Mouse (Mus musculus) urinary bladder, postnatal 36 days (tissue): ENCODE measurements at regions not wholly inside any gene's neighbourhood (a gene's known extent, or its start where the extent isn't known, plus 50 kb on each side); places are given as distances from the start of the nearest gene placed in this dataset.

Experiments used
- DNase-seq, 2 experiments: peaks; one replicate each; pipeline ENCODE4 v3.0.0; 2022; ENCODE audit warnings: low spot score in 2 of 2, mixed read lengths in 1 of 2

DNA sequence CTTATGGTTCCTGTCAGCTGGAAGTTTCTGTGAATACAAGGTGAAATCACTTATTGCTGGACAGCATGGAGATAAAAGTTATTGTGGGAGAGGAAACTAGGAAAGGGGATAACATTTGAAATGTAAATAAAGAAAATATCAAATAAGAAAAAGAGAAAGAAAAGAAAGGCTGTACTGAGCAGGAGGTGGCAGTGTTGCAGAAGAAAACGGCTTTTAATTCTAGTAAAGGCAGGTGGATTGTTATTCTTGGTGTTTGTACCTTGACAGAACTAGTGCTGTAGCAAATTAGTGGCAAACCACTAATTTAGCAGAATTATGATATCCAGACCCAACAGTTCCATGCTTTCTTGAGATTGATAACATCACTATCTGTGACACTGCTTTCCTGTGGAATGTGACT, 52.6 kb downstream of the Gm10358 start:
- DNase-seq, result no peak

DNA sequence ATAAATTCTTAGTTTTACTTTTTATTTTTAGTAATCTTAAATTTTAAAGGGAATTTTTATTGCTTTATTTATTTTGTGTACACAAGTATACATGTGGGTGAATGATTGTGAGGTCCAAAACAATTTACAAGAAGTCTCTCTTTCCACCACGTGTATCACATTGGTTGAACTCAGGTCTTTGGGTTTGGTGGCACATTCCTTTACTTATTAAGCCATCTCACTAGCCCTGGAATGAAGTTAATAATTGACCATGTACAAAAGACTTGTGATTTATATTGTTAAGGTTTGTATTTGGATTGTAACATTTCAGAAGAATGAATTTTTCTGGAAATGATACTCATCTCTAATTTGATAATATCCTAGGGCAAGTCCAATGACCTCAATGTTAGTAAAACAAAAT, 56.2 kb downstream of the Gm10358 start:
- DNase-seq, result no peak

DNA sequence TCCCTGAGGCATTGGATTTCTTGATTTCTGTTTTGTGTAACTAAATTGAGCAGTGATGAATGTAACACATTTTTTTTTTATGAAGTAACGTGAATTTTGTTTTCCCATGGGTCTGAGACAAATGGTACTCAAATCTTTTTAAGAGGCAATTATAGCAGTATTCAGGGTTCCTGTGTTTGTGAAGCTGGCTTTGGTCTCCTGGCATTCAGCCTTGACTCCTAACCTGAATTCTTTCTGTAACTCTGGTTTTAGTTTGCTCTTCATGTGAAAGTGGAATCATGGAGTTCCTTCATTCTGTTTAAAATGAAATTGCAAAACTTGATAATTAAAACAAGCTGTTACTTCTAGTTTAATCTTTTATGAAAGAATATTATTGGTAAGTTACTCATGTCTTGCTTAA, 58.3 kb downstream of the Gm10358 start:
- peak in 1 of 2 experiments; percentile 18 for DNase-seq

DNA sequence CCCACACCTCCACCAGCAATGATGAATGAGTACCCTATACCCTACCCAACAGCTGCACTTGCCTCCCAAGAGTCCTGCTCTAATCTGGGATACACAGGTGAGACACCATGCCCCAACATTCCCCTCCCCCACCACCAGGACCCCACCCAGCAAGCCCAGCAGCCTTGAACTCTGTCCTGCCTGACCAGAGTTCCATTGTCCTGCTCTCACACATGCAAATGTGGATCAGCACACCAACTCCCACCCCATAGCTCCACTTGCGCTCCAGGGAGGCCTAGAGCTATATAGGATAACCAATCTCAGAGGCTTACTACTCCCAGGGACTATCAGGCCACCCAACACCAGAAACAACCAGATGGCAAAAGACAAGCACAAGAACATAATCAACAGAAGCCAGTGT, 85.8 kb downstream of the Gm10358 start:
- no peak for DNase-seq

DNA sequence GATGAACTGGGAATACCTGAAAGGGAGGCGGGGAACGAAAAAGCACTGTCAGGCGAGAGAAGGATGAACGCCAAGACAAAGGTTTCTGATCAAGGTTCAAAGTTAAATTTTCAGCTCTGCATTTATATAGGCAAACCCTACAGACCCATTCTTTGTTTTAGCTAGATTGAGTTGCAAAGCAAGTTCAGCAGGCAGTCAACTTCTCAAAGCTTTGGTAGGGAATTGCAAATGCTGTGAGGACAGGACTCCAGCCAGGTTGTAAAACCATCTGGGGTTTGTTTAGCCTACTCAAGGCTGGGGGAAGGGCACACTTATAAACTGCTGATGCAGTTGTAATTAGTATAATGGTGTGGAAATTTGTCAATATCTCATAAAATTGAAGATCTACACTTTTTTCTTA, 87.9 kb downstream of the Gm10358 start:
- DNase-seq, result no peak

DNA sequence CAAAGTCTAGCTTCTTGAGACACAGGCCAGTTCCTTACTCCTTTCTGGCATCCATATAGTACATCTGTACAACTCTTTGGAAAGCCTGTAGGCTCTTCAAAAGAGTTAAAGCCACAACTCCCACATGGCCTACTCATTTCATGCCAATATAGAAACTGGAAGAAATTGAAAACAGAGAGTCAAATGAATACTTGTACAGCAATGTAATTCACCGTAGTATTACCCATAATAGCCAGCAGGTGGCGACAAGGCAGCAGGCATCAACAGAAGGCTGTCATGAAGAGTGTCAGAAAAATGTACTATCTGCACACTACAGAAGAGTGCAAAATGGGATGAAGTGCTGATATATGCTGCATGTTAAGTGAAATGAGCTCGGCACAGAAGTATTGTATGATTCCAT, 90.5 kb downstream of the Gm10358 start:
- peak; percentile 3 to 25 for DNase-seq

DNA sequence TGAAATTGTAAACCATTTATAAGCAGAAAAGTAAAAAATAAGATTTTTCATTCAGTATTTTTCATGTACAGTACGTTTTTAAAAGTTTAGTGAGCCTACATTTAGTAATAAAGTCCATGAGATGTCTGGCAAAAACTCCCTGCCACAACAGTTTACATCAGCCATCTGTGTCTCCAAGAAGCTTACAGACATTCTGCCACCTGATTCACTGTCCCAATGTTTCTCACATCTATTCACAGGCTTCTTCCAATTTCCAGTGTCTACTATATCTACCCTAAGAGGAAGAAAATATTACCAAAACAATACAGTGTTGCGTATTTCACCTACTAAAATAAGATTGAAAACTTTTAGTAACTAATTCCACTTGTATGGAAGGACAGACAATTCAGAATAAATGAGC, 95.7 kb downstream of the Rasd2 start:
- DNase-seq, result no peak

DNA sequence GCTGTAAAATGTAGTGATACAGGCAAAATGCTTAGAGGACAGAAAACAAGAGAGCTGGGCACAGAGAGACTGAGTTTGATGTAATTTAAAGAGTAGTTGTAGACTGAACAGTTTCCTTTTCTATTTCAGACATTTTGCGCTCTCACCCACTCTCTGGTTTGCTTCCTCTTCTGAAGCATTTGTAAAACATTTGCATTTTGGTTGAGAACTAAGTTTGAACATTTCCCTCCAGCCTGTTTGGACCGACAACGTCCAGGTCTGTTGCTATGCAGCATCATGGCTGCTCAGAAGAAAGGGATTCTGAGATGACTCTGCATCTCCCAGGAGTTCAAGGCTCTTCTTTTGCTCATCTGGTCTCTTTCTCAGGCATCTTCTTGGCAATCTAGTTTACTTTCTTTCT, 78.2 kb downstream of the Rasd2 start:
- no peak for DNase-seq

DNA sequence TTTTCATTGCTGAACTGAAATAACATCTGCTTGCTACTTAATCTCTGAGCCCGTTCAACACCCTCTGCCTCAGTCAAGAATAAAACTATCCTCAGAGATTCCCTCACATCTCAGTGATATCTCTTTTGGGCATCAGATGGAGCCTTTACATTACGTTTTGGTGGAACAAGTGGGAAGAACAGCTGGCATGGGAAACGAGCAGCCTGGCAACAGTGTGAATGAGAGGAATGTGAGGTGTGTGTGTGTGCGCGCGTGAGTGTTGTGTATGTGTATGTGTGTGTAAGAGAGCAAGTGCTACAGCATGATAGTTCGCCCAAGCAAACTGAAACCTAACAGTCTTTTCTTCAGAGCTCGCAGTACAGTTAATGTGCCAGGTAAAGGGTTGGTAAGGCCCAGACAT, 76.2 kb downstream of the Rasd2 start:
- no peak for DNase-seq
